Mouse (Mus musculus) central nervous system, embryonic 18 days (tissue): ENCODE measurements around the gene Ly6g5c. TPM values are rescaled to one million over a fixed set of nuclear protein-coding genes. Genes with fewer than 3 reads are reported as not detected.

Experiments used
- polyA plus RNA-seq: library from polyadenylated mRNA; depleted of rRNA; stranded (reverse); fragments of >200 nt; gene quantifications from 2 replicates; pipeline ENCODE4 v1.2.3, GENCODE M21; 2012; rRNA removed

Ly6g5c gene
- polyA plus RNA-seq, result not detected in 2 replicates

DNA sequence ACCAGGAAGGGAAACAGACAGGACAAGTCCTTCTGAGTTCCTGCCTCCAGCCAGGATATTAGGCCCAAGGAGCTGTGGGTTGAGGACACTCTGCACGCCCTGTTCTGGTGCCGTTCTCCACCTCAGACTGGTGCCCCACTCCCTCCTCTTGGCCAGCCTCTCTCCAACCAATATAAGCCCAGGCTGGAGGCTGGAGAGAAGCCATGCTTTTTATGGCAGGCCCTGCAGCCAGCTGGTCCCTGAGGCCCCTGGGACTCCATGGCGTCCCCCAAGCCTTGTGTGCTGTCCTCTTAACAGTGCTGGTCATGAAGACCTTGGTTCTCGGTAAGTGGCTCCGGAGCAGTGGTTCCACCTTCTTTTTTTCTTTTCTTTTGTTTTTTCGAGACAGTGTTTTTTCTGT is at the start of gene Ly6g5c:
Ly6g5c (plus strand) TSS at position 183 of the 400 bp plus-strand sequence.

DNA sequence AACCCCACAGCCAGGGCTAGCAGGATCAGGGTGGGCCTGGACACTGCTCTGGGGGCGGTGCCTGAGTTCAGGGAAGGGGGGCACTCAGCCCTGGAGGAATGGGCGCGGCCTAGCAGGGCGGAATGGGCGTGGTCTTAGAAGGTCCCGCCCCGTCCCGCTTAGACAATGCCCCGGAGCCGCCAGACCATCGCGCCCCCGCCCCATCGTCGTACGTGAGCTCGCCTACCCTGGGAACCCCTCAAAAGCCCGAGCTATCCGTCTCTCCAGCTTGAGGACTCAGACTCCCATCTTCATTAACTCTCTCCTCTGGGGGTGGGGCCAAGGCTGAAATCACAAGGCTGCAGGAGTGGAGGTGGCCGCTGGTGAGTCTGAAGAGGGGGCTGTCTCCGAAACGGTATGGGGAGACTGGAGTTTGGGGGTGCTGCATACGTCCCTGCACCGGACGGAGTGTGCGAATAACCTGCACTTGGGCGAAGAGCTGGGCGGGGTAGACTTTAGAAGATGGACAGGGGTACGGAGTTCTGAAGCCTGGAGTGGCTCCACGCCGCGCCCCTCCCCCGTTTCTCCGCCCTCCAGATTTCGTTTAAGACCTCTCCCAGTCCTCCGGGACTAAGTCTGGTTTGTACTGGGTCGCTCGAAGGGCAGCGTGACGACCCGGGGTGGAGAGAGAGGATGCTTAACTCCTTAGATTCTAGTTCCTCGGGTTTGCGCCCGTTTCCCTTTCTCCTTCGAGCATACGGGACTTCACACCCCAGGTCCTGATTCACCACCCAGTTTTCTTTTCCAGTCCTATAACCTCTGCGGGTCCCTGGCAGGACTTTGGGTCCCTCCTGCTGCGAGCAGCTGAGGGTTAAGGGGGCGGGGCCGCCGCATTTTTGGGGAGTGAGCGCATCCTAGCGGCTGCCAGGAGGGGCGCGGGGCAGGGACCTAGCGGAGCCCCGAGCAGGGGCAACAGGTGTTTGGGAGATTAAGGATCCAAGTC is 48.9 kb upstream of the Ly6g5c start, which contains the start of gene Ddah2:
Ddah2 (plus strand) TSS at position 125 of the 982 bp plus-strand sequence.

DNA sequence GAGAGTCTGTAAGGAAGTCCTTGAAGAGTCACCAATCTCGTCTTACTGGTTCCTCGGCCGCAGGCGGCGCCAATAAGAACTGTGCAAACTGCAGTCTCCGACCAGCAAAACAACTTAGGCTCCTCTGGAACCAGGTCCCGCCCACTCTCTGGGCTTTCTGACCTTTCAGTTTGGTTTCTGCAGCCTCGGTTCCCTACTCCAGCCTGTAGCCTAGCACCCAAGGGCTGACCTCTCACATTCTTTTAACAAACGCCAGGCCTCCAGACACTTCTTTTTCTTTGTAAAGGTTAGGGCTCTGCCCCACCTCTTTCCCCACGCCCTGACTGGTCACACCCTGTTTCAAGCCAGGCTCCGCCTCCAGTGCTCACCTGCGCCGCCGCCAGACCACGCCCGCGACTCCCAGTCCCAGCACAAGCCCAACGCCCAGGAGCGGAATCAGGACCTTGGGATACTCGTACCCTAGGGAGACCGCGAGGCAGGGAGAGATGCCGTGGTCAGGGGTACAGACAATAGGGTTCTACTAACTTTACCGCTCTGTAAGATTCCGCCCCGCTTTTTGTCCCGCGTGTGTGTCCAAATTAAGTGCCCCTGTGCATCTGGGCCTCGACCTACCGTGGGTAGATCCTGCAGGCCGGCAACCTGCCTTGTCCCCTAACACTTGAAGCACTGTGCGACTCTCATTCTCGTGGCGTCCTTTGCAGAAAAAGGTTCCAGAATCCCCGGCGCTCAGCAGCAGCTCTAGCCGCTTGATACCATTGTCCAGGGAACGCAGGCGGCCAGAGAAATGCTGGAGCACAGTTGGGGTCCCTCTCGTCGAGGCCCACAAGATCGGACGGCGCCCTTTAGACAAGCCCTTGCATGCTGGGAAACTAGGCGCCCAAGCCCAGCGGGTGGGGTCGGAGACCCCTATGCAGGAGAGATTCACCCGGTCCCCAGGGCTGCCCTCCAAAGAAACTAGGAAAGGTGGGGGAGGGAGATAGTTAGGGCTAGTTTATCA is 42.8 kb upstream of the Ly6g5c start, which contains the start of gene Ly6g6c:
Ly6g6c (plus strand) TSS at position 438 of the 997 bp plus-strand sequence.

DNA sequence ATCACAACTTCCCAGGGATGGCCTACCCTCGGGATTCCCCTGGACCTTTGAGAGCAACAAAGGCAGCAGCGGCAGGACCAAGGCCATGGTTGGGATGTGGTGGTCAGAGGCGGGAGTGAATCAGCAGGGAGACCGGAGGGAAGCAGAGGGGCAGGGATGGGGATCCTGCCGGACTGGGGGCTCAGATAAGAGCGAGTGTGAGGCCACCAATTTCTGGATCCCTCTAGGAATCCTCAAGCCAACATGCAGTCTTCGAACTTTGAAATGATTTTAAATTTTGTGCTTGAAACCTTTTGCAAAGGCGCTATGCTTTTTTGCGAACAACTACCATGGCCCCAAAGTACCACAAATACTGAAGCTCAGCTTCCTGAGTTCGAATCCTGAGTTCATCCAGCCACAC is 42.0 kb upstream of the Ly6g5c start, which contains the start of gene Mpig6b:
Mpig6b (minus strand) TSS at position 101 of the 400 bp plus-strand sequence.

DNA sequence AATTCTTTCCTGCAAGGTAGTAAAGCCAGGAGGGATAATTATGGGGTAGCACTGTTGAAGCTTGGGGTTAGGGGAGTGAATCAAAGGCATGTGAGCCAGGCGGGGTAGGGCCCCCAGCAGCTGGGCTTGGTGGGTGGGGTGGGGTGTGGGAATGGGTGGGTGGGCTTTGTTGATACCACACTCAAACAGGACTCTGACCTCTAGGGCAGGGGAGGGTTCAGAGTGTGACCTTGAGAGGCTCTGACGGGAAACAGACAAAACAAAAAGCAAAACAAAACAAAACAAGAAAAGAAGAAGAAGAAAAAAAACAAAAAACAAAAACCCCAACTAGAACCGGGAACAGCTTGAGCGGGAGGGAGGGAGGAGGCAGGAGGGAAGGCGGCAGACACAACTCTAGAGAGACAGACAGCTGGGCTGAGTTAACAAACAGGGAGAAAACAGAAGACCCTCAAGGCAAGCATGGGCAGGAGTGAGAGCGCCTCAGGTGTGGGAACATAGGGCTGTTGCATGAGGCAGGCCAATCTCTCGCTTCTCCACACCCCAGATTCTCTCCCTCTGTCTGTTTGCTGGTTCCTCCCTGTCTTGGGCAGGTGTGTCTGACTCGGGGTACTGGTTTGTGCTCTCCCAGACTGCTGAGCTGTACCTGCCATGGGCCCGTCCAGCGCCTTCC is 31.4 kb upstream of the Ly6g5c start, which contains the start of gene Ly6g6e:
Ly6g6e (plus strand) TSS at position 396 of the 670 bp plus-strand sequence.

DNA sequence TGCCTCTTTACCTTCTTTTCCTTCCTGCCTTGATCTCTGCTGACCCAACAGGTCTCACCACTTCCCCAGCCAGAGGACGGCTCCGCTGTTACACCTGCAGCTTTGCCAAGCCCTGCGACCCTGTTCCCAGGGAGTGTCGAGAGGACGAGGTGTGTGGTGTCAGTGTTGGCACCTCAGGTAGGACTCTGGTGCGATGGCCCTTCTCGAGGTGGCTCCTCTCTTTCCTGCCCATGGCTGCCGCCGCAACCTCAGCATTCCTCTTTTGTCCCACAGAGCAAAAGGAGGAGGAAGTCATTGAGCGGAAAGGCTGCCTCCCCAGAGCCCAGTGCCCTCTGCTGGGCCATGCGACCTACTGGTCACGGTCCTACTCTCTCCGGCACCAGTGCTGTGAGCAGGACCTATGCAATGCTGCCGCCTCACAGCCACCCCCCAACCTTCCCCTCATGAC is 30.3 kb upstream of the Ly6g5c start, which contains the start of gene Ly6g6d:
Ly6g6d (minus strand) TSS at position 280 of the 448 bp plus-strand sequence.

DNA sequence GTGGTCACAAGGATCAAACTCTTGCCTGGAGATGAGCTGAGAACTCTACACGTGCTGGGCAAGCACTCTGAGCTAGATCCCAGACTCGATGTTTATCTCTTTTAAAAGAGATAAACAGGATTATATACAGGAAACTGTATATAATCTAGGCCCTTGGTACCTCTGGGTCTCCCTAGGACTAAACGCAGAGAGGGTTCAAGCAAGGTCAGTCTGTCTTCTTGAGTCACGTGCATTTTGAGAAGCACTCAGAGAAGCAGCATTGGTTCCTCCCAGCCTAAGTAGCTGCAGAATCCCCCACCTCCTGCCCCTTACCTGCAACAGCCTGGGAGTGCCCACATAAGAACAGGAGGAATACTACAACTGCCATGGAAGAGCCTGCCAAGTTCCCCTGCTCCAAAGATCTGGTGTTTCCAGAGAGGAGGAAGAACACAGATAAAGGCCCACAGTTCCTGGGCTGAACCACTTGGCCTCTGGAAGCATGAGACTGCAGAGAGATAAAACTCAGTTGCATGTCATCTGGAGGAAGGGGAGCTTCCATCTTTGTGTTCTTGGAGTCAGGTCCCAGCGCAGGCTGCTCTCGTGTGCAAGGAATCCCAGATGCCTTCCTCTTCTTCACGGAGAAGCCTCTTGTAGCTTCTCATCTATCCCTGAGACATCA is 22.7 kb upstream of the Ly6g5c start, which contains the start of gene Ly6g6f:
Ly6g6f (minus strand) TSS at position 403 of the 658 bp plus-strand sequence.

DNA sequence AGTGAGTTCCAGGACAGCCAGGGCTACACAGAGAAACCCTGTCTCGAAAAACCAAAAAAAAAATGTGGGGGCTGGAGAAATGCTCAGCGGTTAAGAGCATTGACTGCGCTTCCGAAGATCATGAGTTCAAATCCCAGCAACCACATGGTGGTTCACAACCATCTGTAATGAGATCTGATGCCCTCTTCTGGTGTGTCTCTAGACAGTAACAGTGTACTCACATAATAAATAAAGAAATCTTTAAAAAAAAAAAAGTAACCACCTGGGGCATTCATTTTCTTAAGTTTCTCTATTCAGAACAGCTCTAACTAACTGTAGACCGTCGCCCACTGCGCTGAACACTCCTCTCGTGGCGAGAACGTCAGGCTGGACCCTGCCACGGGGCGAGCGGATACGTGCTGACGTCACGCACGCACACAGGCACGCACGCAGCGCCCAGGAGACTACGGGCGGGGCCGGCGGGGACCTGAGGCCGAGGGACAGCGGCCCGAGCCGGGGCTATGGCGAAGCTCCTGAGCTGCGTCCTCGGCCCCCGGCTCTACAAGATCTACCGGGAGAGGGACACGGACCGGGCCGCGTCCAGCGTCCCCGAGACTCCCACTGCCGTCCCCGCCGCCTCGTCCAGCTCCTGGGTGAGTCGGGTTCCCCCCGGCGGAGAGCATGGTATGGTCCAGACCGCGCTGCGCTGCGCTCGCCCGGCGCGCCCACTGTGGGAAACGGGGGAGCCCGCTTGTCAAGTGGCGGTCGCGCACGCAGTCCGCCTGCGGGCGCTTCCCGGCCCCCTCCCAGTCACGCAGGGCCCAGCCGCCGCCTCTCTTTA is 19.0 kb upstream of the Ly6g5c start, which contains the start of gene Abhd16a:
Abhd16a (plus strand) TSS at position 439 of the 820 bp plus-strand sequence.

DNA sequence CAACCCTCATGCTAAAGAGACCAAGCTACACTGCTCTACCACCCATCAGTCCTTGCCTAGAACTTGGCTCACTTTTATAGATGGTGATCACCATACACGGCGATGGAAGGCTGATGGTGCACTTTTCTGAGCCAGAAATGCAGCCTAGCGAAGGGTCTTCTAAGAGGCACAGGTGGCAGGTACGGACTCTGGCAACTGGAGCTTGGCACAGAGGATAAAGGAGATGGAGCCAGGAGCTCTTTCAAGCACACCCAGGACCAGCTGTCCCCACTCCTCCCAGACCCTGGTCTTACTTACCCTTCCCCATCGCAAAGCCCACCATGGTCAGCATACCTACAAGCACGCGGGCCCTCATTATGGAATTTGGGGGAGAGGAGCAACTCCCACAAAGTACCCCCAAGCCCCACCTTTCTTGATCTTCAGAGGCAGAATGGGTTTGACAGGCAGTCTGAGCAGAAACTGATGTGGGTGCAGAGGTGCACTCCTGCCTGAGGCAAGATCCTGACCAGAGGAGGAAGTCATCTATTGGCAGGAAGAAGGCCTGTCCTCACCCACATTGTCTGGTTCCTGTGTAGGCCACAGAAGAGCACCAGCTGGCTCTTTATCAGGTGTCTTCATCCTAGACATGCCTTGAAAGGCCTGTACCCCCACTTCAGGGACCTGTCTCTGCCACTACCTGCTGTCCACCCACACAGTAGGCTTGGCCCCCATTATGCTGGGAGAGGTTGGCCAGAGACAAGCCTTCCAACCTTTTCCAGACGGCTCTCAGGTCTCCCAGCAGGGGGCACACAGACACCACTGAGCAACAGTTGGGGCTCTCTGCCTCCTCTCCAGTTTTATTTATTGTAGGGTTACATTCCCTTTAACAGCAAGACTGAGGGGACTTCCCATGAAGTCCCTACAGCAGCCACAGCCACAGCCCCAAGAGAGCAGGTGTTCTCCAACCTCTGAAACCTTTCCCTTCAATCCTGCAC is 7.3 kb downstream of the Ly6g5c start, which contains the start of gene Ly6g5b:
Ly6g5b (minus strand) TSS at position 383 of the 974 bp plus-strand sequence.

DNA sequence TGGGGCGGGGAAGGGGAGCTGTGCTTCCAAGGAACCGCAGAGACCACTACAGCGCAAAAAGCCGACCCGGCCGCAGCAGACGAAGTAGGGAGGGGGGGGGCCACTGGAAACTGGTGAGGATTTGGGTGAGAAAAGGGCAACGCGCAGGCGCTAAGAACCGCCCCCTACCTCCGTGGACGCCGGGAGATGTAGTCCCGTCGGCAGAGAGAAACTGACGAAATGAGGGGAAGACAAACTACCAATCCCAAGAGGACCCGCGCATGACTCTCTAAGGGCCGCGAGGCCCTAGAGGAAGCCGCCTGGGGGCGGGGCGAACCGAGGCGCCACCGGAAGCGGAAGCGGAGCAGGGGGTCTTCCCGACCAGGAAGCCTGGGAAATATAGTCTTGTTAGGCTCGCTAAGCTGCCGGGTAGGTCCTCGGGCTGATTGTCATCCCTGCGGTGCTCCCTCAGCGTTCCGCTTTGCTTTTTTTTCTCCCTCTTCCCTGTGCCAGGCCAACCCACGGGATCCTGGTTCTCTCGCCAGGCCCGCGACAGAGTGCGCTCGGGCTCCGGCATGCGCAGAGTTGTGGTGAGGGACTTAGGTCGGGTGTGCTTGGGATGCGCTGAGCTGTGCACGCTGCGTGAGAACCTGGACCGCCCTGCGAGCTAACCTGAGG is 13.2 kb downstream of the Ly6g5c start, which contains the start of gene Gpank1:
Gpank1 (plus strand) TSS at position 313 of the 657 bp plus-strand sequence.

DNA sequence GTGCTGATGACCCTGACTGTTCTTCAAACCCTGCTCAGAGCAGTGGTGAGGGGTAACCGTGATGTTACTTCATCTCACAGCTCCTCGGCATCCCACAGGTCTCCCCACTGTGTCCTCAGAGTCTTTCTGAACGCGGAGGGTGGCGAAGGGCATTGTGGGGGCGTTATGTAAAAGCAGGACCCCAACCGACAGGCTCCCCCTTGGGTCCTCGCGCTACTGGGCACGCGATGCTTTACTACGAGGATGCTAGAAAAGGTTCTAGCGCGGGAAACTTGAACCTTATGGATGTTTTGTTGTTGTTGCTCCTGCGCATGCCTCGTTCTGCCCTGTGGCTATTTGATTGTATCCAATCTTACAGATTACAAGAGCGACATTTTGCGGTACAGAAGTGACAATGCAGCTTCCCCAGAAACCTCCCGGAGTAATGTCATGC is 13.8 kb downstream of the Ly6g5c start, which contains the start of gene Csnk2b:
Csnk2b (minus strand) TSS at position 183 of the 433 bp plus-strand sequence.

DNA sequence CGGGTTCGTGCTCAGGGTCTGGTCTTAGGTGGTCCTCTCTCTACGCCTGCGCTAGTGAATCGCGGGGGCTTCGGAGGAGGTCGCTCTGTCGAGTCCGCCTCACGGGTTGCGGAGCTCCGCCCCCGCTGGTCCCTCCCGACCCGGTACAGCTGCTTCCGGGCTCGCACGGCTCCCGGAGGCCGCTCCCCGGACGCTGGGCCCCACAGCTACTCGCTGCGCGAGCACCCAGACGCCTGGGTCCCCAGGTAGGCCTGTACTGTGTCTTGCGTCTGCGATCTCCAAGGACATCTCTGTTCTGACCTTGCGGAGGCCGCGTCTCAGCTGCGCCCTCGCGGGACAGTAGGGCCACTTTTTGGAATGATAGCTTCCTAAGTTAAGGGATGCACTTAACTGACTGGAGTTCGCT is 18.1 kb downstream of the Ly6g5c start, which contains the start of gene D17H6S53E:
D17H6S53E (plus strand) TSS at position 168 of the 406 bp plus-strand sequence.

DNA sequence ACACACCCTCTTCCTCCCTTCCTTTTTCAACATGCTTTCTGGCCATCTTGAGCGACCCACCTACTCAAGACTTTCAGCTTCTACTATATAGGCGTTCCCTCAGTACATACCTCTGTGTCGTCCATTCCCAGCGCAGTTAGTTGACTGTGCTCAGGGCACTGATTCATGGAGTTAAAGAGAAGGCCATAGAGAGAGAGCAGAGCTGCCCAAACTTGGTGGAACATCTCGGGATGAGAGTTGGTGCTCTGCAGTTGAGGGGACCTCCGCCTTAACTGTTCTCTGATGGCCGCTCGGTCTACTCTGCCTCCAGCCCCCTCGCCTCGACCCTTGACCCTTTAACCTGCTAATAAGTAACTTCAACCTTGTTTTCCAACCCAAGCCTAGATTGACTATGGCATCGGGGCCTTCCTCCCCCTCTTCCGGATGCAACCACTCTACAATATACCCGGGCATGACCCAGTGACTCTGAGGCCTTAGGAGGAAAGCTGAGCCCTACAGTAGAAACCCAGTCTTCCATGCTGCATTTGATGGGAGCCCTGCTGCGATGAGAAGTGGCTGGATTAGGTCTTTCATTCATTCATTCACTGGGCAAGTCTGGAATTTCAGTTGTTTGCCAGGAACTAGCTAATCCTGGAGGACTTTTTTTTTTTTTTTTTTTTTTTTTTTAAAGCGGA is 23.6 kb downstream of the Ly6g5c start, which contains the start of gene Apom:
Apom (minus strand) TSS at position 551 of the 674 bp plus-strand sequence.

DNA sequence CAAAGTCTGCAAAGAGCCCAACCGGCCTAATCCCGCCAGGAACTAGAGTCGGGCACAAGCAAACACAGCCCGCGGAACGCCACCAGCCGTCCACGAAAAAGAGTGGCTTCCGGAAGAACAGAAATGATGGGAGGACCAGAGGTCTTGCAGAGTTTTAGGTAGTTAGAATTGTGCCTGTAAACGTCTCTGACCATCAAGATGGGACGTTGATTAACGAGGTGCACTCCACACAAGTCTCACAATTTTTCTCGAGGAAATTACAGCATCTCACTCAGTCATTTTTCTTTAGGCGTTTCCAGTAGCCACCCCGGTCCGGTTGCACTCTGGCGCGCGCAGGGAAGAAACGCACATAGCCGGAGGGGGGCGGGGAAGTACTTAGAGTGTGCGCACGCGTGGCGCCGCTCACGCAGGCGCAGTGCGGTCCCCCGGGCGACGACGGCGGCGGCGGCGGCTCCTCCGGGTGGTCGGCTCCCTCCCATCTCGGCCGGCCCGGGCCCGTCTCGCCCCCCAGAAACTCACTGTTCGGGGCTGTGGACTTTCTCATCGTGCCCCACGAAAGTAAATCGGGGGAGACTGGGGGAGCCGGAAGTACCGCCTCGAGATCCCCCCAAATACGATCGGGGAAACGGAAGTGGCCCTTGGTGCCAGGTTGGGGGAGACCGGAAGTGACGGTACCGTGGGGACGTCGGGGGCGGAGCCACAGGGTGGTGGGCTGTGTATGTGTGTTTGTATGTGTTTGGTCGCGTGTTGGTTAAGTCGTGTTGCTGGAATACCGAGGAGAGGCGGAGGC is 26.9 kb downstream of the Ly6g5c start, which contains the start of gene Bag6:
Bag6 (plus strand) TSS at position 378 of the 790 bp plus-strand sequence.

